Mouse (Mus musculus) MEL (cell line): ENCODE results near the gene Zfp661. TPM values are rescaled to one million over a fixed set of nuclear protein-coding genes. Genes with fewer than 3 reads are reported as not detected.

Source experiments
- DNase-seq: peaks from one replicate; pipeline ENCODE4 v3.0.0; 2011; ENCODE audit warnings: low read depth, low spot score
- H3K27ac ChIP-seq: 2 replicates; pipeline ENCODE4 v1.5.1; 2012; ENCODE audit warnings: low read depth, mild to moderate bottlenecking, control low read depth, low read length, moderate library complexity; ENCODE audit not compliant: control insufficient read depth
- H3K27me3 ChIP-seq, 2 experiments: fragments of 150-350 bp in 1 of 2; sonication (generic) in 1 of 2; 2 replicates each; pipeline ENCODE4 v1.6.1; 2012; ENCODE audit warnings: low read length in 2 of 2, mild to moderate bottlenecking in 2 of 2, improper control_type of control experiment in 1 of 2, moderate library complexity in 1 of 2; ENCODE audit not compliant: insufficient read depth in 2 of 2, control insufficient read depth in 1 of 2
- H3K36me3 ChIP-seq, 2 experiments: 2 replicates each; pipeline ENCODE4 v1.6.1; 2012 to 2014; ENCODE audit warnings: low read length in 2 of 2, improper control_type of control experiment in 1 of 2, inconsistent platforms in 1 of 2, mild to moderate bottlenecking in 1 of 2; ENCODE audit not compliant: insufficient read depth in 2 of 2, control insufficient read depth in 1 of 2
- H3K4me1 ChIP-seq, 2 experiments: fragments of 150-350 bp in 1 of 2; sonication (generic) in 1 of 2; 2 replicates each; pipeline ENCODE4 v1.6.1; 2012; ENCODE audit warnings: low read length in 2 of 2, improper control_type of control experiment in 1 of 2, mild to moderate bottlenecking in 1 of 2; ENCODE audit not compliant: insufficient read depth in 2 of 2, control insufficient read depth in 1 of 2
- H3K4me3 ChIP-seq, 2 experiments: fragments of 150-350 bp in 1 of 2; sonication (generic) in 1 of 2; 2 replicates each; pipeline ENCODE4 v1.5.1; 2012; ENCODE audit warnings: low read depth in 2 of 2, low read length in 2 of 2, mild to moderate bottlenecking in 2 of 2, moderate library complexity in 2 of 2, control low read depth in 1 of 2, improper control_type of control experiment in 1 of 2; ENCODE audit not compliant: control insufficient read depth in 1 of 2, insufficient read depth in 1 of 2
- H3K79me2 ChIP-seq: 2 replicates; pipeline ENCODE4 v1.6.1; 2012; ENCODE audit warnings: mild to moderate bottlenecking, low read length, moderate library complexity; ENCODE audit not compliant: control insufficient read depth, poor library complexity, insufficient read depth
- H3K9ac ChIP-seq: 2 replicates; pipeline ENCODE4 v1.6.1; 2012; ENCODE audit warnings: low read depth, mild to moderate bottlenecking, control low read depth, low read length, moderate library complexity; ENCODE audit not compliant: control insufficient read depth, poor library complexity, severe bottlenecking
- H3K9me3 ChIP-seq: fragments of 150-350 bp; sonication (generic); replicated peaks from 2 replicates; pipeline ENCODE4 v1.6.1; 2012; ENCODE audit warnings: mild to moderate bottlenecking, low read length, improper control_type of control experiment, moderate library complexity; ENCODE audit not compliant: insufficient read depth
- BHLHE40 ChIP-seq: IDR thresholded peaks from 2 replicates; pipeline ENCODE4 v1.6.1; 2012; ENCODE audit warnings: low read depth, mild to moderate bottlenecking, inconsistent platforms, low read length, improper control_type of control experiment, borderline replicate concordance
- CHD2 ChIP-seq: IDR thresholded peaks from 2 replicates; pipeline ENCODE4 v1.6.1; 2011; ENCODE audit warnings: low read length, improper control_type of control experiment
- CTCF ChIP-seq, 3 experiments: IDR thresholded peaks in 2 of 3; conservative IDR thresholded peaks in 1 of 3; 2 replicates each; pipeline ENCODE4 v1.5.1; 2011 to 2012; ENCODE audit warnings: low read length in 3 of 3, low read depth in 2 of 3, mild to moderate bottlenecking in 2 of 3, improper control_type of control experiment in 1 of 3, inconsistent platforms in 1 of 3, mixed read lengths in 1 of 3, moderate library complexity in 1 of 3; ENCODE audit not compliant: control insufficient read depth in 1 of 3, insufficient read depth in 1 of 3, poor library complexity in 1 of 3, severe bottlenecking in 1 of 3
- ELF1 ChIP-seq: IDR thresholded peaks from 2 replicates; pipeline ENCODE4 v1.6.1; 2014; ENCODE audit warnings: low read depth, mild to moderate bottlenecking, inconsistent platforms, low read length, improper control_type of control experiment, moderate library complexity
- EP300 ChIP-seq, 2 experiments: IDR thresholded peaks; 2 replicates each; pipeline ENCODE4 v1.6.1; 2011; ENCODE audit warnings: improper control_type of control experiment in 2 of 2, low read length in 2 of 2, low read depth in 1 of 2, mild to moderate bottlenecking in 1 of 2
- ETS1 ChIP-seq: IDR thresholded peaks from 2 replicates; pipeline ENCODE4 v1.6.1; 2012; ENCODE audit warnings: low read depth, mild to moderate bottlenecking, inconsistent platforms, low read length, improper control_type of control experiment, moderate library complexity
- GABPA ChIP-seq: IDR thresholded peaks from 2 replicates; pipeline ENCODE4 v1.6.1; 2012; ENCODE audit warnings: low read depth, mild to moderate bottlenecking, inconsistent platforms, low read length, improper control_type of control experiment, moderate library complexity
- GATA1 ChIP-seq: IDR thresholded peaks from 2 replicates; pipeline ENCODE4 v1.6.1; 2011; ENCODE audit warnings: low read depth, low read length, improper control_type of control experiment
- HCFC1 ChIP-seq: IDR thresholded peaks from 2 replicates; pipeline ENCODE4 v1.6.1; 2012; ENCODE audit warnings: low read depth, mild to moderate bottlenecking, inconsistent platforms, low read length, improper control_type of control experiment, moderate library complexity
- JUND ChIP-seq: IDR thresholded peaks from 2 replicates; pipeline ENCODE4 v1.6.1; 2011; ENCODE audit warnings: low read depth, mild to moderate bottlenecking, improper control_type of control experiment, low read length
- KAT2A ChIP-seq: conservative IDR thresholded peaks from 2 replicates; pipeline ENCODE4 v1.6.1; 2012; ENCODE audit warnings: low read depth, low read length, improper control_type of control experiment, inconsistent platforms
- MAFK ChIP-seq: IDR thresholded peaks from 2 replicates; pipeline ENCODE4 v1.6.1; 2011; ENCODE audit warnings: low read depth, mild to moderate bottlenecking, low read length, improper control_type of control experiment, borderline replicate concordance
- MAZ ChIP-seq: IDR thresholded peaks from 2 replicates; pipeline ENCODE4 v1.6.1; 2012; ENCODE audit warnings: low read depth, mild to moderate bottlenecking, inconsistent platforms, low read length, improper control_type of control experiment
- MYB ChIP-seq: IDR thresholded peaks from 2 replicates; pipeline ENCODE4 v1.6.1; 2011; ENCODE audit warnings: mild to moderate bottlenecking, low read depth, low read length, improper control_type of control experiment
- NELFE ChIP-seq: IDR thresholded peaks from 2 replicates; pipeline ENCODE4 v1.6.1; 2011; ENCODE audit warnings: low read depth, low read length, improper control_type of control experiment
- NRF1 ChIP-seq: IDR thresholded peaks from 2 replicates; pipeline ENCODE4 v1.6.1; 2014; ENCODE audit warnings: low read depth, mild to moderate bottlenecking, inconsistent platforms, low read length, improper control_type of control experiment, moderate library complexity; ENCODE audit not compliant: poor library complexity, insufficient read depth, severe bottlenecking
- POLR2AphosphoS2 ChIP-seq: IDR thresholded peaks from 2 replicates; pipeline ENCODE4 v1.6.1; 2011; ENCODE audit warnings: low read length, improper control_type of control experiment
- RAD21 ChIP-seq: IDR thresholded peaks from 2 replicates; pipeline ENCODE4 v1.6.1; 2011; ENCODE audit warnings: mild to moderate bottlenecking, low read depth, low read length, improper control_type of control experiment
- SMC3 ChIP-seq: IDR thresholded peaks from 2 replicates; pipeline ENCODE4 v1.6.1; 2011; ENCODE audit warnings: low read depth, low read length, improper control_type of control experiment
- USF1 ChIP-seq: IDR thresholded peaks from 2 replicates; pipeline ENCODE4 v1.6.1; 2014; ENCODE audit warnings: low read depth, mild to moderate bottlenecking, inconsistent platforms, low read length, improper control_type of control experiment, moderate library complexity
- ZMIZ1 ChIP-seq: IDR thresholded peaks from 2 replicates; pipeline ENCODE4 v1.6.1; 2012; ENCODE audit warnings: low read depth, mild to moderate bottlenecking, inconsistent platforms, low read length, improper control_type of control experiment, moderate library complexity
- ZNF384 ChIP-seq: IDR thresholded peaks from 2 replicates; pipeline ENCODE4 v1.6.1; 2012; ENCODE audit warnings: low read depth, mild to moderate bottlenecking, inconsistent platforms, low read length, improper control_type of control experiment
- polyA plus RNA-seq, 2 experiments: library from polyadenylated mRNA; stranded (reverse) in 1 of 2; unstranded in 1 of 2; fragments of >175 nt in 1 of 2; fragments of >200 nt in 1 of 2; gene quantifications; 2 replicates each; pipeline versions ENCODE4 v1.2.1 to v1.2.4; 2012; ENCODE audit warnings: low replicate concordance in 2 of 2, low read depth in 1 of 2; ENCODE audit not compliant: insufficient read length in 2 of 2, insufficient read depth in 1 of 2, missing spikeins in 1 of 2
- total RNA-seq: library from RNA; depleted of rRNA; stranded (reverse); fragments of 300-350 nt; gene quantifications from 2 replicates; pipeline ENCODE4 v1.2.3, GENCODE M21; 2012

The Zfp661 gene
- total and polyA plus RNA-seq, 3 experiments = 4.2 to 5.9 TPM; not detected in 1

GRCm38 (mm10) chr2:127537548-127537947 lies 49.3 kb downstream of the Zfp661 start:
- no peak for DNase-seq
- Histone ChIP-seq H3K36me3 (no peaks in the 10 kb centered on the region), H3K4me1 (no peaks in the 10 kb centered on the region), H3K9ac (no peak overlapping the region), H3K4me3 (no peak overlapping the region), H3K9me3 (no peaks in the 10 kb centered on the region), H3K79me2 (no peaks in the 10 kb centered on the region), H3K27ac (no peak overlapping the region), H3K27me3 (no peaks in the 10 kb centered on the region; a peak in 1 of 4 replicates)
- TF ChIP-seq SMC3 (no peak), NRF1 (no peak), JUND (no peak), ELF1 (no peak), RAD21 (no peak), CHD2 (no peak), GABPA (no peak), ETS1 (no peak), BHLHE40 (no peak), POLR2AphosphoS2 (no peak), KAT2A (no peak), NELFE (no peak), ZMIZ1 (no peak), CTCF (IDR thresholded peaks at IDR 0.05 in 2 of 3, conservative IDR thresholded peaks at IDR 0.05 in 1 of 3; ENCODE audit: control insufficient read depth in 1 of 3, insufficient read depth in 1 of 3, low read depth in 2 of 3, low read length in 3 of 3, poor library complexity in 1 of 3, severe bottlenecking in 1 of 3) (no peak), HCFC1 (no peak), MAFK (no peak), MAZ (no peak), MYB (no peak), ZNF384 (no peak), USF1 (no peak)

- no peak for TF ChIP-seq EP300 (IDR thresholded peaks at IDR 0.05; ENCODE audit: low read depth in 1 of 2, low read length in 2 of 2)
- no peak for TF ChIP-seq GATA1
- TF ChIP-seq JUND = no peak
- no peak for TF ChIP-seq CTCF (IDR thresholded peaks at IDR 0.05 in 2 of 3, conservative IDR thresholded peaks at IDR 0.05 in 1 of 3; ENCODE audit: control insufficient read depth in 1 of 3, insufficient read depth in 1 of 3, low read depth in 2 of 3, low read length in 3 of 3, poor library complexity in 1 of 3, severe bottlenecking in 1 of 3)
- H3K9me3 ChIP-seq = no peaks in the 10 kb centered on the region
- H3K27me3 ChIP-seq = no peaks in the 10 kb centered on the region
- no peak overlapping the region for H3K4me3 ChIP-seq
- H3K27ac ChIP-seq = no peak overlapping the region
- no peaks in the 10 kb centered on the region for H3K36me3 ChIP-seq
- H3K9ac ChIP-seq = no peak overlapping the region
- no peaks in the 10 kb centered on the region for H3K4me1 ChIP-seq
- no peak for DNase-seq
- H3K79me2 ChIP-seq = no peaks in the 10 kb centered on the region
These were observed 51.5 kb downstream of the Zfp661 start for GRCm38 (mm10) chr2:127535363-127535762.
